In the genomic region with DNA sequence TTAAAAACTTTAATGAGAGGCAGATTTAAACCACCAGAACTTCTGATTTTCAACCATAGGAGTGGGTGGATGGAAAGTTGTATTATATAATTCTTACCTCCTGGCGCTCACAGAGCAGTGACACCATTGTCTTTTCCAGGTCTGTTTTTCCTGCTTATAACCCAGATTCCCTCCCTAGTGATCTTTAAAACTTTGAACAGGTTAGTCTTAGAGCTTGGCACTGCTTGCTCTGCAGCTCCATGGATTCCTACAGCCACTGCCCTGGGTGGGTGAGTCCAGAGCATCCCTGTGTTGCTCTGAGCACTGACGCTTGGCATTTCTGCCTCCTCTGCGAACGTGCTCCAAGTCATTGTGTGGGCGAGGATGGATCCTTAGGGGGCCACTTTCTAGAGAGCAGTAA, we compare ENCODE assay signal across 23 mouse cellular contexts. TPM values are rescaled to one million over a fixed set of nuclear protein-coding genes. Genes with fewer than 3 reads are reported as not detected.
A peak's percentile ranks its signal among the peaks of the same experiment; 100 is the strongest.
DNase-seq lines count a peak whose midpoint lies in the region; ATAC-seq and TF ChIP-seq lines count a peak whose summit lies in the region.
"Had no signal": no experiment of that assay in that cellular context is flagged by ENCODE, and none has a peak within 500 bp of the region (broad histone marks: within the 10 kb centered on the region; RNA-seq: fewer than 3 reads in every experiment).

No protein-coding gene starts in this region.

- no peaks in the 10 kb centered on the region for H3K9me3 ChIP-seq in heart, embryonic 10.5 days
- no peaks in the 10 kb centered on the region for H3K9me3 ChIP-seq in kidney, embryonic 15.5 days (replicated peaks)
- H3K9me3 ChIP-seq: embryonic facial prominence, embryonic 10.5 days; embryonic facial prominence, embryonic 12.5 days; forebrain, embryonic 13.5 days; forebrain, embryonic 15.5 days had no signal

- no peak overlapping the region for H3K4me2 ChIP-seq in kidney, embryonic 15.5 days
- H3K4me2 ChIP-seq: embryonic facial prominence, embryonic 12.5 days; forebrain, embryonic 13.5 days; forebrain, embryonic 15.5 days had no signal

- no peak overlapping the region for H3K9ac ChIP-seq in kidney, embryonic 15.5 days
- H3K9ac ChIP-seq: embryonic facial prominence, embryonic 12.5 days; forebrain, embryonic 13.5 days; forebrain, embryonic 15.5 days; forebrain, postnatal 0 days had no signal

- TF ChIP-seq POLR2A in cortical plate, adult 2 months (IDR thresholded peaks at IDR 0.05; ENCODE audit: extremely low read depth, insufficient read depth, low read length): no peak

- no peak overlapping the region for H3K27ac ChIP-seq in heart, embryonic 10.5 days
- H3K27ac ChIP-seq in left cerebral cortex, adult 2 months: peak overlapping the region; percentile 73
- H3K27ac ChIP-seq in cortical plate, adult 2 months (ENCODE audit: insufficient read depth, low read length): 0 out of 2 replicates have a peak overlapping the region, but pooled peaks have one; percentile 38
- no peak overlapping the region for H3K27ac ChIP-seq in kidney, embryonic 15.5 days
- H3K27ac ChIP-seq: embryonic facial prominence, embryonic 10.5 days; embryonic facial prominence, embryonic 12.5 days; forebrain, embryonic 13.5 days; forebrain, embryonic 15.5 days had no signal

- DNase-seq in heart, adult 11 months: peak; percentile 54
- DNase-seq in heart, embryonic 10.5 days (ENCODE audit: low spot score): no peak
- DNase-seq in left cerebral cortex, adult 2 months (ENCODE audit: extremely low spot score in 1 of 2, low spot score in 2 of 2): no peak
- no peak for DNase-seq in left cerebral cortex, postnatal 36 days (ENCODE audit: low spot score in 2 of 2)
- no peak for DNase-seq in cerebellum, postnatal 10 days
- DNase-seq: adrenal gland, adult 2 months; adrenal gland, postnatal 10 days; adrenal gland, postnatal 25 days; cerebellum, adult 11-12 months; cerebellum, adult 2 months; cerebellum, adult 9-10 months; cerebellum, postnatal 14 days; cerebellum, postnatal 36 days; forebrain, postnatal 0 days had no signal

- H3K4me3 ChIP-seq in heart, embryonic 10.5 days: no peak overlapping the region
- no peak overlapping the region for H3K4me3 ChIP-seq in left cerebral cortex, adult 2 months
- H3K4me3 ChIP-seq in cortical plate, adult 2 months (ENCODE audit: insufficient read depth, low read length): no peak overlapping the region
- H3K4me3 ChIP-seq in kidney, embryonic 15.5 days (replicated peaks): no peak overlapping the region
- H3K4me3 ChIP-seq: embryonic facial prominence, embryonic 10.5 days; embryonic facial prominence, embryonic 12.5 days; forebrain, embryonic 13.5 days; forebrain, embryonic 15.5 days had no signal

- TF ChIP-seq CTCF in left cerebral cortex, adult 2 months (IDR thresholded peaks at IDR 0.05): no peak
- no peak for TF ChIP-seq CTCF in cortical plate, adult 2 months (IDR thresholded peaks at IDR 0.05; ENCODE audit: extremely low read depth, insufficient read depth, low read length)

- WGBS in heart, embryonic 10.5 days: 82% methylated on average over 5 of the region's 5 CpGs
- 82% methylated on average over 5 of the region's 5 CpGs for whole genome bisulfite sequencing in kidney, embryonic 15.5 days

- no peaks in the 10 kb centered on the region for H3K4me1 ChIP-seq in heart, embryonic 10.5 days
- peaks cover 5% of the 10 kb centered on the region for H3K4me1 ChIP-seq in cortical plate, adult 2 months (ENCODE audit: control insufficient read depth, insufficient read depth, low read length)
- H3K4me1 ChIP-seq in kidney, embryonic 15.5 days: no peaks in the 10 kb centered on the region
- H3K4me1 ChIP-seq: embryonic facial prominence, embryonic 10.5 days; embryonic facial prominence, embryonic 12.5 days; forebrain, embryonic 13.5 days; forebrain, embryonic 15.5 days had no signal

- no peaks in the 10 kb centered on the region for H3K27me3 ChIP-seq in heart, embryonic 10.5 days (ENCODE audit: insufficient read depth, poor library complexity, severe bottlenecking)
- H3K27me3 ChIP-seq in kidney, embryonic 15.5 days: no peaks in the 10 kb centered on the region
- H3K27me3 ChIP-seq: embryonic facial prominence, embryonic 12.5 days; forebrain, embryonic 13.5 days; forebrain, embryonic 15.5 days had no signal

- ATAC-seq in kidney, embryonic 15.5 days (replicated peaks; ENCODE audit: low FRiP score): no peak
- ATAC-seq: forebrain, embryonic 13.5 days; forebrain, embryonic 15.5 days; forebrain, postnatal 0 days had no signal

- H3K36me3 ChIP-seq in heart, embryonic 10.5 days: no peaks in the 10 kb centered on the region
- no peaks in the 10 kb centered on the region for H3K36me3 ChIP-seq in kidney, embryonic 15.5 days
- H3K36me3 ChIP-seq: embryonic facial prominence, embryonic 10.5 days; embryonic facial prominence, embryonic 12.5 days had no signal

- intact Hi-C loops in left cerebral cortex, adult 2 months (cut with DNase I): no loop called here
- intact Hi-C loops in left cerebral cortex, postnatal 36 days (cut with DNase I): no loop called here

RNA-seq across cellular contexts. Expression of gene Myt1l, which starts 43.4 kb away (rescaled TPM):
- polyA plus RNA-seq in heart, embryonic 10.5 days (2016; fragmentation: Nextera tagmentation; extraction: Ambion mirVana): not detected in 2 replicates
- 100 to 1,000 TPM; 210 to 254 TPM for total RNA-seq in left cerebral cortex, adult 2 months (2021)
- 100 to 1,000 TPM; 213 to 254 TPM for total RNA-seq in left cerebral cortex, postnatal 36 days (2021)
- polyA plus RNA-seq in cortical plate, adult 2 months (2012; rRNA removed): 71.5 and 74.1 TPM in 2 replicates
- polyA plus RNA-seq in kidney, embryonic 15.5 days (2015; fragmentation: Nextera tagmentation; extraction: Ambion mirVana): 0.21 and 0.60 TPM in 2 replicates
- total RNA-seq: common myeloid progenitor, adult 5-6 weeks; MEL had no signal
- polyA plus RNA-seq: C2C12 had no signal

Comparison
In these comparisons a context has a peak if more than half of its experiments do, and no peak if none do; other contexts are left out.
1. H3K27ac ChIP-seq: peak in left cerebral cortex, adult 2 months (single experiment) and cortical plate, adult 2 months (single experiment); none in heart, embryonic 10.5 days (single experiment) and kidney, embryonic 15.5 days (single experiment).
2. RNA of gene Myt1l, which starts 43.4 kb away (polyA plus RNA-seq): 71.5 to 74.1 TPM in cortical plate, adult 2 months; 0.21 to 0.60 TPM in kidney, embryonic 15.5 days and not detected in heart, embryonic 10.5 days; every median in the first group is over 10 times any median in the second.